Mouse (Mus musculus) T-helper 2 cell (primary cell): Measurements from ENCODE around the gene Sik3.
"Not testable (repeated sequence)": the region's sequence is repeated elsewhere in the genome, so short reads cannot be mapped to it uniquely, and the experiment has no call there.

Experiments used
- in situ Hi-C: fragments of 300-600 bp; cut with MboI, MseI; formaldehyde crosslinking; loops from one replicate; pipeline ENCODE4 v1.15.1; 2025; ENCODE audit warnings: high pct_unique_total_duplicates

The Sik3 gene

DNA sequence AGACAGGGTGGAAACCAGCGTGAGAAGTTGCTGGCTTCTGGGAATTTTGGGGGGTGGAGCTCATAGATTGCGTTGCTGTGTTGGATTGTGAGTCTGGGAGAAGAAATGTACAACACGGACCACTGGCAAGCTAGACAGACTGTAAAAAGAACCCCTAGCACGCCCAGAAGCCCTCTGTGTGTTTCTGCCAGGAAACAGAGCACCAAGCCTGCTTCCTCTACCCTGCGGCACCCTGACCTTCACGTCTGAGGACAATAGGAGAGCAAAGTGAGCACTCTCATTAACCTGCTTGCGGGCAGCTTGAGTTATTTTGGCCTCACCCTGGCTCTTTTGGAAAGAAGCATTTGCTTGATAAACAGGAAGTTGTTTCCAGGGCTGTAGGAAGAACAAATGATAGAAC is 137.5 kb downstream of the Sik3 start:
- in situ Hi-C loops, result no loop called here

DNA sequence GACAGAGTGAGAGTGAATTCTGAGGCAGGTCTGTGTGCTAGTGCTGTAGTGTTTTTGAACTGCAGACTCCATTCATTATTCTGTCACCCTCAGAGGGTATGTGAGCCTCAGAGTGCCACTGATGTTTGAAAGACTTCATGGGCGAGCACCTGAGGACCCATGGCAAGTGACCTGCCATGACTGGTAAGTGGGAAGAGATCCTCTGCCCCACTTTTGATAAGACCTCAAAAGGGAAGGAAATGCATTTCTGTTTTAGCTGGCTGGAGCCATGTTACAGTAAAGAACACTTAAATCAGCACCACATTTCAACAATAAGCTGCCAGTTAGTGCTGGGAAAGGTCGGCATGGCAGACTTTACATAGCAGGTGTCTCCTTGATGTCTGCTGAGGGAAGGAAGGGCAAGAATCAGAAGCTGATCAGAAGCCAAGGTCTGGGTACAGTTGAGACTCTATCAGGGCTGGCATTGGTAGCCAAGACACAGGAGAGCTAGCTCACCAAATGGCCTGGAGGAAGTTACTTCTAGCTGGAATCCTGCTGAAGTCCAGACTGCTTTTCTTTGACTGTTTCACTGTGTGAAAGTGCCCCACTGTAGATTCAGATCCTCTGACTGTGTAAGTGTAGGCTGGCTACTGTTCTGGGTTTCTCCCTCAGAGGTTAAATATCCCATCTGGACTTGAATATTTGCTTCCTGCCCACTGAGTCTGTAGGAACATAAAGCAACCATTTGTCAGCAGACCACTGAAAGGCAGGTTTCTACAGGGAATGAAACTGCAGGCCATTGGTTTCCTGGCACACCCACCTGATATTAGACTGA is 138.5 kb downstream of the Sik3 start:
- in situ Hi-C loops, result no loop called here

- in situ Hi-C loops, result no loop called here
Observed at GRCm38 (mm10) chr9:46151704-46152040, 139.1 kb downstream of the Sik3 start.

DNA sequence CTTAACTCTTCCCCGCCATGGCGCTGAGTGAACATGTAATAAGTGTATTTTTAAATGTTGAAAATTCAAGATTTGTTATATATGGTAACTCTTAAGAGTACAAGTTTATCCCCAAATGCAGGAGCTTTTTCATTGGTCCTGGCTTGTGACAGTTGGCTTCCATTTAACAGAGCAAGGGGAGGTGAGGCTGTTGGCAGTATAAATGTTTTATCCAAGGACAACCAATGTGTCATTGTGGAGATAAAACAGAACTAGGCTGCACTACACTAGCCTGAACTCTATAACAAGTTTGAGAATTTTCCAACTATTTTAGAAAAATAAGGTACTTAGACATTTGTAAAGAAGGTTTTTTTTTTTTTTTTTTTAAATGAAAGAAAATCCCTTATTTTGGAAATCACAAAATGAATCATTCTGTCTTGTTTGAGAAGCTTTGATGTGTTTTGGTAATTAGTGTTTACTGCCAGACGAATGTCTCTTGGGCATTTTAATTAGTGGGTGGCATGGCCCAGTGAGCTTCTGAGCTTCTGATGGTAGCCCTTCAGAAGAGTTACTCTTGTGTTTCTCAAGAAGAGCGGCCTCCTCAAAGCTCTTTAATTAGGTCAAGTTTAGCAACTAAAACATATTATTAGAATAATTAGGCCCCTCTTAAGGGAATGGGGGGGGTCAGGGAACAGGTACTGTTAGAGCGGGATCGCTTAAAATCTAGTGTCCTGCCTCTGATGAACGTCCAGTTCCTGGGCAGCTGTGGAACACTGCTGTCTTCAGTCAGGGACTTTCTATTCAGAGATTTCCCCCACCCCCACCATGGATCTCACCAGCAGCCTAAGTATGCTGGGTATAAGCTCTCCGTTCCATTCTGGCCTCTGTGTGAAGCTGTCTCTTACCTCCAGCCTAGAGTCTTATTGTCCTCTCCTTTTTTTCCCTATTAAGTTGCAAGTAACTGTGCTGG is 139.7 kb downstream of the Sik3 start:
- in situ Hi-C loops, result no loop called here

GRCm38 (mm10) chr9:46154469-46154868 is 141.8 kb downstream of the Sik3 start:
- in situ Hi-C loops, result no loop called here

GRCm38 (mm10) chr9:46155026-46155425 is 142.4 kb downstream of the Sik3 start:
- in situ Hi-C loops, result no loop called here

DNA sequence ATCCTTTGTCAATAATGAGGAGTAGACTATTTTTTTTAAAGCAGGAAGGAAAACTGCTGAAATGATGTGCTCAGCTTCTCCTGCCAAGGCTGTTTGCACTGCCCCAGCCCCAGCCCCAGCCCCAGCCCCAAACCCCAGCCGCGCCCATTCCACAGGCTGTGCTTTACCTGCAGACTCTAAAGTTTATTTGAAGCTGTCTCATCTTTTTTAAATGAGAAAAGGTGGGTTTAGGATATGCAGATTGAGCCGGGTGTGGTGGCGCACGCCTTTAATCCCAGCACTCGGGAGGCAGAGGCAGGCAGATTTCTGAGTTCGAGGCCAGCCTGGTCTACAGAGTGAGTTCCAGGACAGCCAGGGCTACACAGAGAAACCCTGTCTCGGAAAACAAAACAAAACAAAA is 143.2 kb downstream of the Sik3 start:
- in situ Hi-C loops, result not testable (repeated sequence)

DNA sequence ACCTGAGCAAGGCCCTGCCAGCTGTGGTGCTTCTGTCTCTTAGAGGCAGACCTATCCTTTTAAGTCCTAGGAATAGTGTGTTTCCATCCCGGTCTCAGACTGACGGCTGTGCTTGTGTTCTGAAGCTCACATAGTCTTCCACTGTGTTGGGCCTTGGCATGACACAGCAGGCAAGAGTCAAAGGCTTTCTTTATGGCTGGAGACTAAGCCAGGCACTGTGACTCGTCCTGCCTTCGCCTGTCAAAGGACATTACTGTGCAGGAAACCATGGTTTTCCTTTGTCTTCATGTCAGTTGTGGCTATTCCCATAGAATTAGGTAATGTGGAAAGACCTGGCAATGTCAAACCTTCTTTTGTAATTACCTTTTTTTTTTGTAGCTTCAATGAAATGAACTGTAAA is 144.1 kb downstream of the Sik3 start:
- in situ Hi-C loops, result no loop called here

DNA sequence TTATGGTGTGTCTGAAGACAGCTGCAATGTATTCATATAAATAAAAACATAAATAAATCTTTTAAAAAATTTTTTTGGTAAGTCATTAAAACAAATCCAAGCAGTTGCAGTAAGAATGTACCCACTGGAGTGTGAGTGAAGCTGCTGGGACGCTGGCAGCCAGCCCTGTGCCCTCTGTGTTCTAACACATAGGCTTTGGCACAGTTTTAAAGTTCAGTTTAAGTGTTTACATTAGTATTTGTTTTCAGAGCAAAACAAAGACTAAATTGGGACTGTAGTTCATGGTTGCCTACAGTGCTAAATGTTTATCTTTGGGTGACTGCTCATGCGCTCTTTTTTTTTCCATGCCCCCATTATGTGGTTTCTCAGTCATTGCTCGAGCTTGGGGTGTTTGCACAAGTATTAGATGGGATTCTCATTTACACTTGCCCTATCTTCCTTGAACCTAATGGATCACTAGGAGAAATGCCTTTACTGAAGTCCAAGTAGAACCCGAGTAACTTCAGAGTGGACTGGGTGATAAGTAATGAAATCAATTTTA is 145.7 kb downstream of the Sik3 start:
- in situ Hi-C loops, result no loop called here

GRCm38 (mm10) chr9:46163430-46163829 is 150.8 kb downstream of the Sik3 start:
- in situ Hi-C loops, result no loop called here

GRCm38 (mm10) chr9:46168802-46169201 is 156.2 kb downstream of the Sik3 start:
- in situ Hi-C loops, result no loop called here

- in situ Hi-C loops, result no loop called here
Observed at GRCm38 (mm10) chr9:46172251-46172650, 159.6 kb downstream of the Sik3 start.

DNA sequence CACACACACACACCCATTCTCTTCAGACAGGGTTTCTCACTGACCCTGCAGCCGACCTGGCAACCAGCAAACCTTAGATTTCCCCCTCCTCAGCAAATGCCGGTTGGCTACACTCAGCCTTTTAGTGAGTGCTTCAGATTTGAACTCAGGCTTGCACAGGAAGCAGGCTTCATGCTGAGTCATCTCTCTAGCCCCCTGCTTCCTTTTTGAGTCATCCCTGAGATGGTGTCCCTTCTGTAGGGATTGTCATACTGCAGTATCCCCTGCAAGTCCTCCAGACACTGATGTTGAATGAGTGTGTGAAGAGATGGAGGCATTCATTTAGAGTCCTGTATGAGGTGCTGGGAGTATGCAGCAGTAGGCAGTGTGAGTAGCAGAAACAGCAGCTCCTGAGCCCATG is 160.3 kb downstream of the Sik3 start:
- in situ Hi-C loops, result no loop called here

DNA sequence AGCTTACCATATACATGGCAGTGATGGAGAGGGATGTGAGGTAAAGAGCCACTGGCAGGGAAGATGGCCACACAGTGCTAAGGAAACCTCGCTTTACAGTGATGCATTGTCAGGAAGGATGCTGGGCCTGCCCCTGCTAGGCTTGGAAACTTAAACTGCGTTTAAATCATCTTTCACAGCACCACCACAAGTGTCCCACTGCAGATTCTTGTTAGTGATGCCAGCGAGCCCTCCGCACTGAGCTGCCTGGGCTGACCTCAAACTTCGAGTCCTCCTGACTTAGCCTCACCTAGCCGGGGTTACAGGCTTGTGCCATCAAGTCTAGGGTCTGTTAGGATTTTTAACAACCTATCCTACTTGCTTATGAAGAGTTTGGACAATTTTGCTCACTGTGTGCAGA is 161.3 kb downstream of the Sik3 start:
- in situ Hi-C loops, result no loop called here

- in situ Hi-C loops, result no loop called here
Observed at GRCm38 (mm10) chr9:46174770-46175294, 162.2 kb downstream of the Sik3 start.

- in situ Hi-C loops, result no loop called here
Observed at GRCm38 (mm10) chr9:46175300-46175699, 162.7 kb downstream of the Sik3 start.

GRCm38 (mm10) chr9:46175938-46176375 is 163.3 kb downstream of the Sik3 start:
- in situ Hi-C loops, result no loop called here

DNA sequence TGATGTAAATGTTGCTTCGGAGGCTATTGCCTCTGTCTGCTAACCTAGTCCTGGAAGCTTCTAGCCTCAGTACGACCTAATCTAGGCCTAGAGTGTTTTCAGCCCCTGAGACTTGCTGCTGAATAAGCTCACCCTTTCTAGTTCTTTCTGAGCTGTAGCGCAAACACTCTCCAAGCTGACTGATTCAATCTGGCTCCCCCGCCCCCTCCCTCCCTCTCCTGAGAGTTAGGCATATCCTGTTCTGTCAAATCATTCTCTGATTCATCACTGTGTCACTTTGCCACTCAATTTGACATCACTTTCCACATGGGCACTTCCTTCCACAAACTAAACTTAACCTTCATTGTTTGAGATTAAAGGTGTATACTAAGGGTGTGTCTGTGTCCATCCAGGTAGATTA is 164.0 kb downstream of the Sik3 start:
- in situ Hi-C loops, result no loop called here

DNA sequence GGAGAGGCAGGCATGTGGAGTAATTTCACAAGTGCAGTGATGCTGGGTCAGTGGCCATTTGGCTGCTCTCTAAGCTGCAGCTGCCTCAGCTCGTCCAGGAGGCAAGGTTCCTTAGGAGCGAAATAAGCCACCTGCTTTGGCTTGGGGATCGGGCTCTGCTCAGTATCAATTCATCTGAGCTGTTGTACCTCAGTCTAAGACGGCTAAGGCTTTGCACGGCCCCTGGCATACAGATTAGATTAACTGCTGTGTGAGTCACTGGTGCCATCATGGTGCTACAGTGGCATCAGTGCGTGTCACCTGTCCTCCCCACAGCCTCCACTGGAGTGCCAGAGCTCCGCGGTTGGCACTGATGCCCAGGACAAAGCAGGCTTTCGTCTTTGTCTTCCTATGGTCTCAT is 166.0 kb downstream of the Sik3 start:
- in situ Hi-C loops, result no loop called here

GRCm38 (mm10) chr9:46181297-46181696 is 168.7 kb downstream of the Sik3 start:
- in situ Hi-C loops, result no loop called here

DNA sequence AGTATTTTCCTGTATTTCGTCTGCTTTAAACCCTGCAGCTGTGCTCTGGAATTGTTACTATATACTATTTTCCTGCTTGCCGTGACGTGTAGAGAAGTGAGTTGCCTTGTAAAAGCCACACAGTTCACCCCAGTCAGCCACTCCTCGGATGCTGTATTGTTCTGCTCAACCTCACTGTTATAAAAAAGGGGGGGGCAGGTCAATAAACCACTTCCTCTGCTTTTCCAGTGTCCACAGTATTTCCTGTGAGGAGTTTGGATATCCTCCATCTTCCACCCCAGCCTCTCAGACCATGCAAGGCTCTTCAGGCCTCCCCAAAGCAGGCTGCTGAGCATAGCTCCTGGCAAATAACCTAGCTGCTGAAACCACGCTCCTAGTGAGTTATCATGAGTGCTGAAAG is 171.9 kb downstream of the Sik3 start:
- in situ Hi-C loops, result no loop called here

DNA sequence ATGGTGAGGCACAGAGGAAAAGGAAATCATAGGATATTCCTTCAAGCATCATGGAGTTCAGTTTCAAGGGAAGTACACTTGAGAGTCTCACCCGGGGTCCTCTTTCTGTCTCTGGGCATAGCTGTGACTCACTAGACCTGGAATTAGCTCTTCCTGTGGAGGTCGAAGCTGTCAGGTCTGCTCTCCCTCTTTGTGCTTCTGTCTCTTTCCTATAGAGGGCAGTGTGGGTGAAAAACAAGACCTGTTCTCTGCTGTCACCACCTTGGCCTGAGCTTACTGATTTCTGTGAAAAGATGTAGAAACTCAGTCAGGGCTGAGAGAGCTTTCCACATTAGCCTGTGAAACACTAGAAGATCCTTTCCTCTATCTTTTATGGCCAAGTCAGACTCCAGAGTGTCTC is 172.6 kb downstream of the Sik3 start:
- in situ Hi-C loops, result no loop called here
